Mouse (Mus musculus): Measurements from ENCODE around the gene Gpr162. TPM values are rescaled to one million over a fixed set of nuclear protein-coding genes. Genes with fewer than 3 reads are reported as not detected.
"Not testable (repeated sequence)": the region's sequence is repeated elsewhere in the genome, so short reads cannot be mapped to it uniquely, and the experiment has no call there.

Gene Gpr162
- total RNA-seq (2021) = 100 to 1,000 TPM; 180 to 187 TPM

GRCm38 (mm10) chr6:124863658-124864298 is at the start of gene Gpr162:
TSS of gene Gpr162 (minus strand) at chr6:124863983.
- peak; percentile 72 for DNase-seq

- no peak for DNase-seq
These were observed 49.4 kb upstream of the Gpr162 start for GRCm38 (mm10) chr6:124913214-124913613.

- DNase-seq = no peak
These were observed 47.9 kb upstream of the Gpr162 start, which contains the start of gene Lag3 for GRCm38 (mm10) chr6:124911533-124912218. TSS of gene Lag3 (minus strand) at chr6:124911705.

- no peak for DNase-seq
These were observed 46.2 kb upstream of the Gpr162 start for GRCm38 (mm10) chr6:124910032-124910431.

- DNase-seq = no peak
These were observed 44.0 kb upstream of the Gpr162 start for GRCm38 (mm10) chr6:124907767-124908166.

- no peak for DNase-seq
These were observed 41.4 kb upstream of the Gpr162 start for GRCm38 (mm10) chr6:124904991-124905860.

GRCm38 (mm10) chr6:124904161-124904981 is 40.6 kb upstream of the Gpr162 start:
- peak; percentile 54 to 66 for DNase-seq

GRCm38 (mm10) chr6:124903580-124904151 is 39.9 kb upstream of the Gpr162 start:
- peak; percentile 88 to 91 for DNase-seq

- no peak for DNase-seq
These were observed 38.1 kb upstream of the Gpr162 start for GRCm38 (mm10) chr6:124901851-124902250.

GRCm38 (mm10) chr6:124900801-124901480 is 37.2 kb upstream of the Gpr162 start:
- DNase-seq = no peak

GRCm38 (mm10) chr6:124900056-124900800 is 36.4 kb upstream of the Gpr162 start:
- DNase-seq = no peak

- no peak for DNase-seq
These were observed 34.6 kb upstream of the Gpr162 start for GRCm38 (mm10) chr6:124898359-124898758.

GRCm38 (mm10) chr6:124894113-124894512 is 30.3 kb upstream of the Gpr162 start:
- not testable (repeated sequence) for DNase-seq

- no peak for DNase-seq
These were observed 27.2 kb upstream of the Gpr162 start for GRCm38 (mm10) chr6:124890997-124891396.

GRCm38 (mm10) chr6:124888555-124889125 is 24.9 kb upstream of the Gpr162 start:
- DNase-seq = no peak

GRCm38 (mm10) chr6:124887986-124888385 is 24.2 kb upstream of the Gpr162 start, which contains the start of gene Cd4:
TSS of gene Cd4 (minus strand) at chr6:124888221.
- DNase-seq = no peak

GRCm38 (mm10) chr6:124885956-124886381 is 22.2 kb upstream of the Gpr162 start:
- no peak for DNase-seq

- DNase-seq = no peak
These were observed 21.1 kb upstream of the Gpr162 start for GRCm38 (mm10) chr6:124884714-124885500.

- no peak for DNase-seq
These were observed 19.6 kb upstream of the Gpr162 start for GRCm38 (mm10) chr6:124883351-124883750.
